Mouse (Mus musculus): ENCODE results near the gene Gm7971. TPM values are rescaled to one million over a fixed set of nuclear protein-coding genes. Genes with fewer than 3 reads are reported as not detected.

Gm7971 gene
- polyA plus RNA-seq (2012; rRNA removed; ENCODE audit: low replicate concordance): not detected in 2 replicates

DNA sequence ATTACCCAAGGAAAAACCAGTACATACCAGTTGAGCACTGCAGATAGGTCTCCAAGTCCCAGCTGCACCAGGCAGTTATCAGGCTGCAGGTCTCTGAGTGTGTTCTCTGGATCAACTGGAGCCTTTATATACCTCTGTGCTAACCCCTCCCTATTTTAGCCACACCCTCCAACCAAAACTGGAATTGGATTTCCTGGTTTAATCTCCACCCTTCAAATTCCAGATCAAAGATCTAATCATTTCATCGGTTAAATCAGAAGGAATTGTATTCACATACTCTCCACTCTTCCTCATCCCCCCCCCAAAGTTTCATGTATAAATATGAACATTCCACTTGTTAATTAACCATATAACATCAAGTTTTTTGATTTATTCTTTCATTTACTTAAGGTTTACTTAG, at the start of gene Gm7971:
Gm7971 (minus strand) TSS at position 101 of the 400 bp plus-strand sequence.

Other genes with a start within 250 kb of the Gm7971 start
- not detected in 2 replicates for gene D5Ertd577e, start 138.1 kb downstream of the Gm7971 start, polyA plus RNA-seq (2012; rRNA removed; ENCODE audit: low replicate concordance)
- not detected in 2 replicates for gene Gm3286, start 84.1 kb downstream of the Gm7971 start, polyA plus RNA-seq (2012; rRNA removed; ENCODE audit: low replicate concordance)
- gene Gm7978, start 141.3 kb upstream of the Gm7971 start, polyA plus RNA-seq (2012; rRNA removed; ENCODE audit: low replicate concordance): not detected in 2 replicates
- not detected in 2 replicates for gene Gm7982, start 147.1 kb upstream of the Gm7971 start, polyA plus RNA-seq (2012; rRNA removed; ENCODE audit: low replicate concordance)
- not detected in 2 replicates for gene E330014E10Rik, start 181.1 kb upstream of the Gm7971 start, polyA plus RNA-seq (2012; rRNA removed; ENCODE audit: low replicate concordance)

All from subcutaneous adipose tissue, adult 2 months (tissue).